Mouse (Mus musculus) cerebellum, adult 2 months (tissue): ENCODE measurements around the gene Ftl1-ps1.

Source experiments
- CTCF ChIP-seq: fragments of 200-500 bp; IDR thresholded peaks from 2 replicates; pipeline ENCODE4 v1.5.1; 2011; ENCODE audit warnings: low read depth, mild to moderate bottlenecking, control low read depth, low read length, moderate library complexity, borderline replicate concordance; ENCODE audit not compliant: insufficient read depth
- POLR2A ChIP-seq: fragments of 200-500 bp; IDR thresholded peaks from 2 replicates; pipeline ENCODE4 v1.6.1; 2011; ENCODE audit warnings: low read length, control low read depth, borderline replicate concordance; ENCODE audit not compliant: insufficient read depth

DNA sequence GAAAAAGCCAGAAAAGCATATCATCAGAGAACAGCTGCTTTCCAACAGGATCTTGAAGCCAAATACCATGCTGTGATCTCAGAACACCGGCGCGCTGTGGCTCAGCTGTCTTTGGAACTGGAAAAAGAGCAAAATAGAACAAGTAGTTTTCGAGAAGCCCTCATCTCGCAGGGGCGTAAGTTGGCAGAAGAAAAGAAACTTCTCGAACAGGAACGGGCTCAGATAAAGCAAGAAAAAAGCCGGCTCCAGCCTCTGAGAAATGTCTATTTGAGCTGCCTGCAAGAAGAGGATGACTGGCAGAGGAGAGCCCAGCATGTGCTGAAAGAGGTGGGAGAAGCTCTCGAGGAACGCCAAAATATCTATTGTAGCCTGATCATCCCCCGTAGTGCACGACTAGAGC lies 43.0 kb upstream of the Ftl1-ps1 start:
- TF ChIP-seq CTCF (no peak), POLR2A (no peak)
